Mouse (Mus musculus): ENCODE measurements at regions not wholly inside any gene's neighbourhood (a gene's known extent, or its start where the extent isn't known, plus 50 kb on each side); places are given as distances from the start of the nearest gene placed in this dataset.

GRCm38 (mm10) chr13:3752334-3752733 is 51.8 kb downstream of the Calml3 start:
- H3K9me3 ChIP-seq (replicated peaks): no peaks in the 10 kb centered on the region
- no peak overlapping the region for H3K9ac ChIP-seq
- H3K27ac ChIP-seq: no peak overlapping the region
- no peaks in the 10 kb centered on the region for H3K4me1 ChIP-seq
- no peak overlapping the region for H3K4me3 ChIP-seq
- no peaks in the 10 kb centered on the region for H3K27me3 ChIP-seq
- no peak overlapping the region for H3K4me2 ChIP-seq
- no peaks in the 10 kb centered on the region for H3K36me3 ChIP-seq (ENCODE audit: poor library complexity, severe bottlenecking)
- no peak for ATAC-seq
- 92% methylated on average over 5 of the region's 5 CpGs for WGBS

- no peak overlapping the region for H3K9ac ChIP-seq
- H3K4me3 ChIP-seq: no peak overlapping the region
- no peaks in the 10 kb centered on the region for H3K9me3 ChIP-seq (replicated peaks)
- no peak overlapping the region for H3K27ac ChIP-seq
- 79% methylated on average over 1 of the region's 1 CpGs for WGBS
- no peaks in the 10 kb centered on the region for H3K36me3 ChIP-seq (ENCODE audit: poor library complexity, severe bottlenecking)
- no peaks in the 10 kb centered on the region for H3K4me1 ChIP-seq
- ATAC-seq: no peak
- no peaks in the 10 kb centered on the region for H3K27me3 ChIP-seq
- no peak overlapping the region for H3K4me2 ChIP-seq
These were observed 52.9 kb downstream of the Calml3 start for GRCm38 (mm10) chr13:3751222-3751621.

- Histone ChIP-seq H3K4me3 (no peak overlapping the region), H3K4me2 (no peak overlapping the region), H3K27me3 (no peaks in the 10 kb centered on the region), H3K27ac (no peak overlapping the region), H3K36me3 (ENCODE audit: poor library complexity, severe bottlenecking) (no peaks in the 10 kb centered on the region), H3K4me1 (no peaks in the 10 kb centered on the region), H3K9me3 (replicated peaks) (no peaks in the 10 kb centered on the region), H3K9ac (no peak overlapping the region)
- ATAC-seq: no peak
- 79% methylated on average over 1 of the region's 1 CpGs for WGBS
These were observed 53.4 kb downstream of the Calml3 start for GRCm38 (mm10) chr13:3750756-3751155.

GRCm38 (mm10) chr13:3749646-3750045 is 54.5 kb downstream of the Calml3 start:
- Histone ChIP-seq H3K9me3 (replicated peaks) (no peaks in the 10 kb centered on the region), H3K4me1 (no peaks in the 10 kb centered on the region)
- ATAC-seq: 0 out of 2 replicates have a peak, but pooled peaks have one; percentile 27

GRCm38 (mm10) chr13:3748859-3749258 is 55.3 kb downstream of the Calml3 start:
- 82% methylated on average over 5 of the region's 5 CpGs for WGBS
- no peaks in the 10 kb centered on the region for H3K9me3 ChIP-seq (replicated peaks)
- no peak overlapping the region for H3K9ac ChIP-seq

More at GRCm38 (mm10) chr13:3749646-3750045, 54.5 kb downstream of the Calml3 start:
- no peaks in the 10 kb centered on the region for H3K27me3 ChIP-seq
- no peak overlapping the region for H3K27ac ChIP-seq
- H3K9ac ChIP-seq: no peak overlapping the region
- WGBS: 90% methylated on average over 3 of the region's 3 CpGs
- H3K4me3 ChIP-seq: no peak overlapping the region
- no peak overlapping the region for H3K4me2 ChIP-seq
- no peaks in the 10 kb centered on the region for H3K36me3 ChIP-seq (ENCODE audit: poor library complexity, severe bottlenecking)

GRCm38 (mm10) chr13:3746524-3746923 is 57.6 kb downstream of the Calml3 start:
- ATAC-seq: no peak
- Histone ChIP-seq H3K27me3 (no peaks in the 10 kb centered on the region), H3K9ac (no peak overlapping the region), H3K4me1 (peaks cover 16% of the 10 kb centered on the region), H3K36me3 (ENCODE audit: poor library complexity, severe bottlenecking) (no peaks in the 10 kb centered on the region), H3K4me2 (no peak overlapping the region; the same call in 1 of the 2 replicates), H3K4me3 (no peak overlapping the region), H3K9me3 (replicated peaks) (no peaks in the 10 kb centered on the region), H3K27ac (no peak overlapping the region)
- 52% methylated on average over 10 of the region's 10 CpGs for WGBS

More at GRCm38 (mm10) chr13:3748859-3749258, 55.3 kb downstream of the Calml3 start:
- Histone ChIP-seq H3K27ac (no peak overlapping the region), H3K27me3 (no peaks in the 10 kb centered on the region), H3K4me3 (no peak overlapping the region), H3K4me1 (no peaks in the 10 kb centered on the region), H3K4me2 (no peak overlapping the region), H3K36me3 (ENCODE audit: poor library complexity, severe bottlenecking) (no peaks in the 10 kb centered on the region)
- ATAC-seq: no peak

GRCm38 (mm10) chr13:3744870-3745269 is 59.2 kb downstream of the Calml3 start:
- Histone ChIP-seq H3K27me3 (no peaks in the 10 kb centered on the region), H3K36me3 (ENCODE audit: poor library complexity, severe bottlenecking) (no peaks in the 10 kb centered on the region), H3K4me1 (peaks cover 16% of the 10 kb centered on the region), H3K4me2 (no peak overlapping the region), H3K27ac (no peak overlapping the region), H3K9me3 (replicated peaks) (no peaks in the 10 kb centered on the region), H3K9ac (no peak overlapping the region), H3K4me3 (no peak overlapping the region)
- 80% methylated on average over 3 of the region's 3 CpGs for WGBS
- no peak for ATAC-seq

- Histone ChIP-seq H3K4me3 (no peak overlapping the region), H3K27ac (no peak overlapping the region), H3K9me3 (replicated peaks) (no peaks in the 10 kb centered on the region), H3K4me1 (peaks cover 16% of the 10 kb centered on the region), H3K9ac (no peak overlapping the region), H3K36me3 (ENCODE audit: poor library complexity, severe bottlenecking) (no peaks in the 10 kb centered on the region), H3K4me2 (no peak overlapping the region), H3K27me3 (no peaks in the 10 kb centered on the region)
- 92% methylated on average over 6 of the region's 6 CpGs for WGBS
- no peak for ATAC-seq
These were observed 60.2 kb downstream of the Calml3 start for GRCm38 (mm10) chr13:3743692-3744457.

GRCm38 (mm10) chr13:3742763-3743401 is 61.2 kb downstream of the Calml3 start:
- Histone ChIP-seq H3K9me3 (replicated peaks) (no peaks in the 10 kb centered on the region), H3K27me3 (no peaks in the 10 kb centered on the region), H3K4me3 (no peak overlapping the region), H3K9ac (peak overlapping the region; percentile 21; the same call in 1 of the 2 replicates), H3K4me1 (peaks cover 16% of the 10 kb centered on the region), H3K27ac (peak overlapping the region; percentile 75), H3K4me2 (no peak overlapping the region), H3K36me3 (ENCODE audit: poor library complexity, severe bottlenecking) (no peaks in the 10 kb centered on the region)
- peak; percentile 71 for ATAC-seq
- 54% methylated on average over 4 of the region's 4 CpGs for WGBS

- Histone ChIP-seq H3K4me3 (no peak overlapping the region), H3K4me2 (no peak overlapping the region), H3K27ac (peak overlapping the region; percentile 75), H3K9ac (peak overlapping the region; percentile 21; the same call in 1 of the 2 replicates), H3K27me3 (no peaks in the 10 kb centered on the region), H3K4me1 (peaks cover 16% of the 10 kb centered on the region), H3K9me3 (replicated peaks) (no peaks in the 10 kb centered on the region), H3K36me3 (ENCODE audit: poor library complexity, severe bottlenecking) (no peaks in the 10 kb centered on the region)
- WGBS: 57% methylated on average over 2 of the region's 2 CpGs
- ATAC-seq: peak; percentile 90
These were observed 61.9 kb downstream of the Calml3 start for GRCm38 (mm10) chr13:3742094-3742730.

- peaks cover 12% of the 10 kb centered on the region for H3K4me1 ChIP-seq
- no peak overlapping the region for H3K4me3 ChIP-seq
- H3K36me3 ChIP-seq (ENCODE audit: poor library complexity, severe bottlenecking): no peaks in the 10 kb centered on the region
- H3K9ac ChIP-seq: no peak overlapping the region
- no peaks in the 10 kb centered on the region for H3K9me3 ChIP-seq (replicated peaks)
- H3K27me3 ChIP-seq: no peaks in the 10 kb centered on the region
- H3K4me2 ChIP-seq: no peak overlapping the region
- 3% methylated on average over 2 of the region's 2 CpGs for WGBS
- H3K27ac ChIP-seq: no peak overlapping the region
- ATAC-seq: peak; percentile 63; the same call in 1 of the 2 replicates
These were observed 73.5 kb downstream of the Calml3 start for GRCm38 (mm10) chr13:3730699-3731021.

Measured in forebrain, embryonic 13.5 days (tissue).